Mouse (Mus musculus): ENCODE results near the gene Kifc5b.
"Not testable (repeated sequence)": the region's sequence is repeated elsewhere in the genome, so short reads cannot be mapped to it uniquely, and the experiment has no call there.

Kifc5b gene

DNA sequence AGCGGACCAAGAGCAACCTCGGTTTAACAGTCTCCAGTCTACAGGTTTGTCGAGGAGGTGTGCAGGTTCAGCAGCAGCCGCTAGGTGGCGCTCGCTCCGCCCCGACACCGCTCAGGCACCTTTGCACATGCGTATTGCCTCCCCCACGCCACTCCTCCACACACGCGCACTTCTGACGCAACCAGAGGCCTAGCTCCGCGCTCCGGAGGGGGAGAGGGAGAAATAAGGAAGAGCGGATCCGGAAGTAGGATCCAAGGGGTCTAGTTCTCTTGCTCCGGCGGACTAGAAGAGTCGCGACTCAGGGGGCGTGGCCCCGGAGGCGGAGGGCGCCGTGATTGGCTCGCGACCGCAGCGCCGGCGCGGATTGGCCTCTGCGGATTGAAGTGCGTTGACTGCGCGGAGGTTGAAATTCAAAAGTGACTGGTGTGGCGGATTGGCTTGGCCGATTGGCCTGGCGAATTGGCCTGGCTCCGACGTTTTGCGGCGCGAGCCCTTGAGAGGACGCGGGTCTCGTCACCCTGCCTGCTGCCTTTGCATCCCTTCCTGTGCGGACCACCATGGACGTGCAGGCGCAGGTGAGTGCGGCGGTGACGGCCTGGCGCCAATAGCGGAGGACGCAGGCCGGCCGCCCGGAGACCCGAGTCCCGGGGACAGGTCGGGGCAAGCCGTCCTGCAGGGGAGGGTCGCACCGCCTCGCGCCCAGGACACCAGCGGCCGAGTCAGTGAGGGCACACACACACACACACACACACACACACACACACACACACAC is at the start of gene Kifc5b:
TSS of gene Kifc5b (plus strand) at position 381 of the 772 bp plus-strand sequence.
- DNase-seq = peak; percentile 99

DNA sequence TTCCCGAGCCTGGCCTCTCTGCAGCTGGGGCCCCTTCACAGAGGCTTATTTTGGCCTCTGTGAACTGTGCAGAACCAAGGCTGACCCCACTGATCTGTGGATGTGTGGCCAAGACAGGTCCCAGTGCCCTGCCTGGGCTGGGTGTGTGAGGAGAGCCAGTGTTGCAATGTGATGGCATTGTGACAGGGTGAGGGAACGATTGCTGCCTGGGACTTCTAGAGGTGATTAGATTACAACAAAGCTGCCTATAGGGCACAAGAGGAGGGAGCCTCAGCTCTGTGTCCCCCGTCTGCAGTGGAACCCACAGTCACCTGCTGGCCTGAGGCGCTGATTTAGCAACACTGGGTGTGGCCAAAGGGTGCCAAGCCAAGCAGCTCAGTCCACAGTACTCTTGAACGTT is 48.1 kb upstream of the Kifc5b start:
- DNase-seq = no peak

DNA sequence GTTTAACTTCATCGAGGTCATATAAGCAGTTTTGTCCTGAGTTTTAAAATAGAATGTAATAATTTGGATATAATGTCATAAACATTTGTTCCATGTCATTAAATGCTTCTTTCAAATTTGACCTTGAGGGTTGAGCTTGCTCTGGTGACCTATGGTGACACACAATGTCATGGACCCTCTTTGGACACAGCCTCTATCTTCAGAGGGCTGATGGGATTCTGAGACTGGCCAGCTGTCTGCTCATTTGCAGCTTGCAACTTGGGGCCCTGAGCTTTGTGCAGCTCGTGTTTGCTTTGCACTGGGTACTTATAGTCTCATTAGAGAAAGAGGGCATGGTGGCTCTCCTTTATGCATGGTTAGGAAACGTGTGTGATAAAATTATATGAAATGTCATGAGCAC is 44.0 kb upstream of the Kifc5b start:
- DNase-seq = no peak

DNA sequence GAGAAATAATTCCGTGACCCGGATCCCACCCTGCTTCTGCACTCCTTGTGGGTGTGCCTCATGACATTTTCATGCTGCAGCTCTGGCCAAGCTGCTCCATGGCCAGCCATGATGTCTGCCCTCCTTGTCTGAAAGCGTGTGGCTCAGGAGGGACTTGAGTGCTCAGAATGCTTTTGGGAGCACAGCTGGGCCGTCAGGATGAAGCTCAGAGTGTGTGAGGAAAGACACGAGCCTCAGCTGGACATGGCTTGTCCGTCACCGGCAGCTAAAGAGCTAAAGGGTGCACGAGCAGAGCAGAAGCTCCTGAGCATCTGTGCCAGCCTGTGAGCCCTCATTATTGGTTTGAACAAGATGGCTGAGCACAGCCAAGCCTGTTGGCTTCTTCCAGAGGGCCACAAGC is 43.4 kb upstream of the Kifc5b start:
- DNase-seq = no peak

DNA sequence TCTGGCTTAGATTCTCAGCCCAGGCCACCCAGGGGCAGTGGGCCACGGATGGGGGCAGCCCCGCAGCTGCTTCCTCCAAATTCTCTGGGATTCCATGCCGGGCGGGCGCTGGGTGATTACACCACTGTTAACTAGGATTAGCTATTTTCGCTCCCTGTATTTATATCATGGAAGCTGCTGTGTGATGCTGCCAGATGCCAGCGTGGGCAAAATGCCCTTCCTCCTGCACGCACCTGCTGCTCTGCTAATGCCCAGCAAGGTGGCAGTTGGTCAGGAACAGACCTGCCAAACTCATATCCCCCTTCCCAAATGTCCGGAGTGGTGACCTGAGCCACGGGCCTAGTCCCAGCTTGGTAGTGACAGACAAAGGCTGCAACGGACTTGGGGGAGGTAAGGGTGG is 42.3 kb upstream of the Kifc5b start:
- no peak for DNase-seq

DNA sequence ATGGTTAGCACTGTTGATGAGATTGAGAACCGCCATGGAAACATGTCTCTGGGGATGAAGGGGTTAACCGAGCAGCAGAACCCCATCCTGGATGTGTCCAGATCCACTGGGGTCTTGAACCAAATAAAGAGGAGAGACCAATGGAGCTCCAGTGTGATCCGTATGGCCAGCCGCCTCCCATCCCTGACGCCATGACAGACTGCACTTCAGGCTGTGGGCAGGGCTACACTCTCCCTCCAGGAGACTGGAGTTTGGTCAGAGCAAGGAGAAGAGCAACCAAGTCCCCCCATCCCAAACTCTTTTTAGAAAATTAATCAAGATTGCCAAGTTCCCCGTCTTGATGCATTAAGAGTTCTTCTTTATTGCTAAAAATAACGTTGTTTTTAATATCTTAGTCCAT is 39.0 kb upstream of the Kifc5b start:
- no peak for DNase-seq

DNA sequence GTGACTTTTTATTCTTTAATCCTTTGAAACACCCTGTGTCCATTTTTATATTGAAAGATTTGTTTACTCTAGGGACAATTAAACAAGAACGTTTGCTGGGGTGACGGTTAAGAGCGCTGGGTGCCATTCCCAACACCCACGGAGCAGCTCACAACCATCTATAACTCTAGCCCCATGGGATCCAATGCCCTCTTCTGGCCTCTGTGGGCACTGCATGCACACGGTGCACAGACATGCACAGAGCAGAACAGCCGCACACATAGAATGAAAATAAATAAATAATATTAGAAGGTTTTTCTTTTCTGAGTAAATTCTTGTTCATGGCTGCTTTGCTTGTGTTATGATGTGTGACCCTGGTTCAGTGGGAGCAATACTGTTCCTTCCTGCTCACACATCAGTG is 37.7 kb upstream of the Kifc5b start:
- DNase-seq = peak; percentile 25

DNA sequence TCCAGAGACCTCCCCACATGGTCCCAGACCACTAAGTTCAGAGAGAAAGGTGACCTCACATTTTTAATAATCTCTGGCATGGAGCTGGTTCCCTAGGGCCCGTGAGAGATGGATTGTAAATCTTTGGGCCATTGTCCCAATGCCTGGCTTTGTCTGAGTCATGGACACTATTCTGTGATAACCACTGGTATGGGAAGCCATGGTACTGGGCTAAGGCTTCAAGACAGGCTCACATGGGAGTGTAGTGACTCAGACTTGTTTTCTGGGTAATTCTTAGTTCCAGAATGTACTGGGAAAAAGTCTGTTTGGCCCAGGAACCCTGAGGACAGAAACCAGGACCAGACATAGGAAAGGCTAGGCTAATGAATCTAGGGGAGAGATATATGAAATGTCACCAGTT is 34.2 kb upstream of the Kifc5b start:
- no peak for DNase-seq

DNA sequence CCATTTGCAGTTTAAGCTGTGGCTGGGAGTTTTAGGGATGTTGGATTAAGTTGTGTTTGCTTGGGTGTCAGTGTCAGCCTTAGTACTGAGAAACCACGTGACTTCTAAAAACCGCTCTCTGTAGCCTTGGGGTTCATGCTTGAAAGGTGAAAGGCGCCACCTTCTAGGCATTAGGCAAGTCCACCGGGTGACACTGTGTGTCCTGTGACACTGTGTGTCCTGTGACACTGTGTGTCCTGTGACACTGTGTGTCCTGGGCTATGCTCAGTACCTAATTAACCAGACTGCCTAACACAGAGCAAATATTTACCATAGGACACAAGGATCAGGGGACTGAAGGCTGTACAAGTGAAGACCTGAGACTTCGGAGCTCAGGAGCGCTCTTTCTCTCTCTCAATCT is 33.3 kb upstream of the Kifc5b start:
- no peak for DNase-seq

DNA sequence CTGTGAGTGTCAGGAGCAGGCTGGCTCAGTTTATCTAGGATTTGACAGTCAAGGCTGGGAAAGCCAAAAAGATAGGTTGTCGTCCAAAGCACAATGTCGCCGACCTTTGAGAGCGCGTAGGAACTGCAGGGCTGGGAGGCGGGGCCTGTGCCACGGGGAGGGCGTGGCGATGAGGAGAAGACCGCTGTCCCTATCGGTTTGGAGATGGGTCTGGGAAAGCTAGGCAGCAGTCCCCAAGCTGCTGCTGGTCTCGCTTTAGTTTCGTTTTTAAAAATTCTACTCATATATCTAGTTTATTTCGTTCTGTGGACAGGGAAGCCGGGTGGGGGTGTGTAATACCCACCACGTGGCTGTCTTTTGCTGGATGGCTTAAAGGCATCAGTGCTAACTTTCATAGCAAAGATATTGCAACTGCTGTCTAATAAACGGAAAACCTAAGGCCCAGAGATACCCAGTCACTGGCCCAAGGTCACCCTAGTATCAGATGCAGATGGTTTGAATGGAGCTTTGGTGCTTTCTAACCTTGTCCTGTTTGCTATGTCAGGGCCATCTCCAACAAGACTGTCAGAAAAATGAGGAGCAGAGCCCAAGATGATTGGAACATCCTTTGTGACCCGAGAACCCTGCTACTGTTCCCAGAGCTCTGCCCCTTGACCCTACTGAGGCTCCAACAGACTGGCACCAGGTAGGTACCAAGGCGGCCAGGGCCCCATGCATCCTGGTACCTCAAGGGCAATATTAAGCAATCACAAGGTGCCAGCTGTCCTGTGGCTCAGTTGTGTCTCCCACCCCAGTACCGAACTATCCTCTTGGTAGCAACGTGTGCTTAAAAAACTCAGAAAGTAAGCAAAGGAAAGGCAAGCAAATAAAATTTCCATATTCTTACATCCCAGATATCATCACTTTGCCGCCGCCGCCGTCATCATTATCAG is 31.6 kb upstream of the Kifc5b start:
- DNase-seq = peak; percentile 91

DNA sequence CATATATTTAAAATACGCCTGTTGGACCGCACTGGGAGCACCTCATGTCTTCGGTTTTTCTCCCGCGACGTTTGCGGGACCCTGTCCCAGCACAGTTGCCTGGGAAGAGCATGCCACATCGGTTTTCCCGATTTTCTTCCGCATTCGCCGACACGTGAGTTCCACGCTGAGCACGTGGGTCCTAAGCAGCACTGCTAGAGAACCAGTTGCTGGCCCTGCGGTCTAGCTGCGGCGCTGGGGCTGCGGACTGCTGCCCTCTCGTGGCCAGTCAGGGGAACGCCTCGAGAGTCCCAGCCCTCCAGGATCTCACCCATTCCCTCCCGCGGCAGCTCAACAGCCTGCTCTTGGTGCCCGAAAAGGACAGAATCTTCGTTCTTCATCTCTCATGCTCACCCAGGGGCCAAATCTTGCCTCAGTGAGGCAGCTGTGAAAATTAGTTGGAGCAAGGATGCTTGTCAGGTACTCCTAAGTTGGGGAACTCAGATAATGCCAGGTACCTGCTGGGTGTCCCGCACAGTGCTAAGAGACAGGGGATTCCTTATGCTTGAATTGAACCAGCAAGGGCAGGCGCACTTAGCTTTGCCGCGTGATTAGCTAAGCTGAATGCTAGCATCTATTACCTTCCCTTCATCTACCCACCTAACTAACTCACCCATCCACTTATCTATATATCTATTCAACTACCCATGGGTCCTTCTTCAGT is 30.7 kb upstream of the Kifc5b start:
- DNase-seq = peak; percentile 87

DNA sequence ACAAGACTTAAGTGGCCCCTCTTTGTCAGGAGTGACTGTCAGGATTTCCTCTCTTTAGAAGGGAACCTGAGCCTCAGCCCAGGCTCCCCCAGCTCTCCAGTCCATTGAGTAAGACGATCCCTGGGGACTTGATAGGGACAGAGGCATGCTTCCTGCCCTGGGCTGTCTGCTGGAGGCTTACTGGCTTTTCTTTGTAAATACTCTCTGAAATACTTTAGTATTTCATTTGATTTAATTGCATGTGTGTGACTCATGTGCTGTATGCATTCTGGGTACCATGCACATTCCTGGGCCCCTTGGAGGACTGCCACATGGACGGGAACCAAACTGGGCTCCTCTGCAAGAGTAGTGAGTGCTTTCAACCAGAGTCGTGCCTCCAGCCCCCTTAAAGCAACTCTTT is 29.0 kb upstream of the Kifc5b start:
- no peak for DNase-seq

DNA sequence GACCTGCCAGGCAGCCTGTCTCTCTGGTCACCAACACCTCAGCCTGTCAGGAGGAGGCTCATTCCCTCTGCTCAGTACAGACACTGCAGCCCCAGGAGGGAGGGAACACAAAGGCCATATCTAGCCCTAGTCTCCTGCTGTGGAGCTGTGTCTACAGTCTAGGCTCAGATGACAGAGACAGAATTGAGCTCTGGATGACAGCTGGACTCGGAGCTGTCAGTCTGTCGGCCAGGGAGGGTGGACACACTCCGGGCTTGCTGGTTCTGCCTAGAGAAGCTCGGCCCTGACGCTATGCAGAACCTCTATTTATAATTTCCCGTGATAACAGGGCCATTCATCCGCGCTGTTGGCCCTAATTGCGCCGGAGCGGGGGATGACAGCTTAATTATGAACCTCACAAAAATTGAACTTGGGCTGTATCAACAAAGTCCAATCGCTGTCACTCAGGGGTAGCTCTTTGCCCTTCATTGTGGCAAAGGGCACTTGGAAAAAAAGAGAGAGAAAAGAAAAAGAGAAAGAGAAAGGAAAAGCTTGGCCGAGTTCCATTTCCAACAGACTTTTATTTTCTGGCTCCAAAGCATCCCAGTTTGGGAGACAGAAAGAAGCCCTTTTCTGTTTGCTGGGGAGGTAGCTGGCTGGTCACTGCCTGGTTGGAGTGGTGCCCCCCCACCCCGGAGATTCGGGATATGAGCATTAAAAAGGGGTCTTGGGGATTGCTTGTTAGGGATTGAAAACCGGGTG is 24.1 kb upstream of the Kifc5b start:
- no peak for DNase-seq

DNA sequence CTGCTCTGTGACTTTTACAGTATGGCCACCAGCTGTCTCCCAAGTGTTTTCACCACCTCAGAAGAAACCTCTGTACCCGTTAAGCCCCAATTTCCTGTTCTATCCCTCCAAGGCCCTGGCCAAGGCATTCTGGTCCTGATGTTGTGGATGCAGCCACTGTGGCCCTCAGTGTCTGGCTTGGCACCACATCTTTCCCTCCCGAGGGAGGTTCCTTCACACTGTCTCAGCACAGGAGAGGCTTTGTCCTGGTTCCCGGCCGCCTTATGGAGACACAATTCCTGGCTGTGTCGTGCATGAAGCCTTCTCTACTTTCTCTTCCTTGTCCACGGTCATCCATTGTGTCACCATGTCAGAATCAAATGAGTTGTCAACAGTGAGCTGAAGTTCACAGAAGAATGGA is 23.4 kb upstream of the Kifc5b start:
- no peak for DNase-seq

DNA sequence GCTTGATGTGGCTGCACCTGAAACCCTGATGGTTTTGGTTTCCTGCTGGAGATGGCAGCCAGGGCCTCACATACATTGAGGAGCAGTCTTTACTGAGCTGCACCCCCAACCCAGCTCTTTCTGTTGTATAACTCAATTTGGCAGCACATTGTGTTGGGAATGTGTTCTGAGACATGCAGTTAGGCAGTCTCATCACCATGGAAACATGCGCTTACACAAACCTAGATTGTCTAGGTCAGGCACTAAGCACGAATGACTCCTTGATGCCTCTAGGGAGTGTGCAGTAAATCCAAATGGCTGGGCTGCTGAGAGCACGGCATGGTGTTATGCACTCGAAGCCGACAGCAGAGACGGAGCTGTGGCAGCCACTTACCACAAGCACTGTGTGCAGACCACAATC is 22.5 kb upstream of the Kifc5b start:
- DNase-seq = peak; percentile 19

DNA sequence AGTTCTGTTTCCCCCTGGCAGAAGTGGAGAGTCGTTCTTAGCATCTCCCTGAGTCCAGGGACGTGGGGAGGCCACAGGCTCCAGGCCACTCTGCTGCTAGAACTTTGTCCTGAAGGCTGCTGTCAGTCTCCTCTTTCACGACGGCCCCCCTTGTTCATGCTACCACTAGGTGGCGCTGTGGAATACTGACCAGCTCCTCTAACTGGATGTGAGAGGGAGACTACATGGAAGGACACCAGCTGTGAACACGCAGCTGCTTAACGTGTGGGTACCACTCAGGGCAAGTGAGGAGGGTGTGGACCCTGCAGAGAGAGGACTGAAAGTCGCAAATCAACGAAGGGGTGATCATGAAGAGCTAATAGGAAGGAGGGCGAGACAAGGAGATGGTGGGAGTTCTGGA is 21.3 kb upstream of the Kifc5b start:
- peak; percentile 78 for DNase-seq

DNA sequence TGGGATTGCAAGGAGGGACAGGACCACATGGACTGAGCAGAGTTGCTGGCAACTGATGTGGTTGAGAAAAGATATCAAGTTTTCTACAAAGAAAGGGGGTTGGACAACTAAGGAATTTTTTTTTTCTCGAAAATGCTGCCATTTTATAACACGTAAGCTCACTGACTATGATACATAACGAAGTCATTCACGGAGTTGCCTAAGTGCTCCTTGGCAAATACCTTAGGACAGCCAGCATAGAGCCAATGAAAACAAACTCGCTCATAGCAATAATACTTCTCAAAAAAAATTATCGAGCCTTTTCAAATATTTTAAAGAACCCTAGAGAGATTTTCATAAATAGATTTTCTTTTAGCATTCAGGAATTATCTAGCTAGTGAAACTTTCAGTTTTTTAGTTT is 16.0 kb upstream of the Kifc5b start:
- no peak for DNase-seq

DNA sequence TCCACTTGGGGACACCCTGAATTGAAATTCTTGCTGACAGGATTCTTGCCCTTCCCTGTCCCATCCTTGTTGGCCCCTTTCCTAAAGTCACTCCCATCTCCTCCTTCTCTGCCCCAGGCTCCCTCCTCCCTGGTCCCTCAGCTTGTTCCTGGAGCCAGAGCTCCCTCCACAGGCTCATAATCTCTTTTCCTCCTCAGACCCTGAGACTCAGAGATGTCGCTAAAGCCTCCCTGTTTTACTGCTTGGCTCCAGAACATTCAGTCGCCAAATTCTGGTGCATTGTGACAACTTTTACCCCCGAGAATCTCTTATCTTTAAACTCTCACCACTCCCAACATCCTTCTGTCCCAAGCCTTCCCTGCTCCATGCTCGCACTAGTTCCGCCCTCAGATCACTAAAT is 12.6 kb upstream of the Kifc5b start:
- DNase-seq = no peak

DNA sequence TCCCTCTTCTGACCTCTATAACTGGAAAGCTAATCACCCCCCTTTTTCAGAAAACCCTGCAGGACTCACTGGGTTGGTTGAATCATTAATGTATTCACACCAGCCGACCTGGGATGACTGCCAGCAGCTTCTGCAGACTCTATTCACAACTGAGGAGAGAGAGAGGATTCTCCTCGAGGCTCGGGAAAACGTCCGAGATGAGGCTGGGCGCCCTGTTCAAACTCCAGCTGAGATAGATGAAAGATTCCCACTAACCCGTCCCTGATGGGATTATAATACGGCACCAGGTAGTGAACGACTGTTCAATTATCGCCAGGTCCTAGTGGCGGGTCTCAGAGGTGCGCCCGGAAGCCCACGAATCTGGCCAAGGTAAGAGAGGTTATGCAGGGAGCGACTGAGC is 9.4 kb upstream of the Kifc5b start:
- DNase-seq = not testable (repeated sequence)

DNA sequence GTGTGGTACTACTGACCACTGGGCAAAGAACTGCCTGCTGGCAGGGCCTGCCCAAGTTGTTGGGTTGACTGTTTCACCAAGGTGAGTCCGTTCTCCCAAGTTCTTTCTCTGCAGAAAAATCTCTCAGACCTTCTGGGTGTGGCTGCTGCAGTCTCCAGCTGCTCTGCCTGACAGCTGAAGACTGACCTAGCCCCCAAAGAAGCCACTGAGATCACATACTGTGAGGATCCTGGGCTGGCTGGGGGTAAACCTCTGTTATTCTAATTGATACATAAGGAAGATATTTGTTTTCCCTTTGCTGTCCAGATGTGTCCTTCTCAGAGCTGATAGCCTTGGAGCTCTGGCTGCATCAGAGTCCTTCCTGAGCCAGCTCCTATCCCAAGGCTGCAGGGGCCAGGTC is 1.6 kb upstream of the Kifc5b start:
- no peak for DNase-seq

DNA sequence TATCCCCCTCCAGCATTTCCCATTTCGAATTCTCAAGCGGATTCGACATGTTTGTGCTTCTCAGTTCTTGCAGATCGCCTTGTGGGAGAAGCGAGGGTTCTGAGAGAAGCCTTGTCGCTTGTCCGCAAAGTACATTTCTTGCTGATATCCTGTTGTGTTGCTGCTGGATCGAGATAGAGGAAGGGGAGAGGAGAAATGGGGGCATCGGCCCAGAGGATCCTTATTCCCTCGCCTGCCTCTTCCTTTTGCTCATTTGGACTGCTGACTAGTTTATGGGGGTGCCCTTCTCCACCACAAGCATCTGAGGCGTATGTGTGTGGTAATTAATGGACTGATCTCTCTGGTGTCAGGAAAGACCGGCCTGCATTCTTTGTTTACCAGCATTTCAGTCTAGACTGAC is 669 bp downstream of the Kifc5b start:
- not testable (repeated sequence) for DNase-seq

DNA sequence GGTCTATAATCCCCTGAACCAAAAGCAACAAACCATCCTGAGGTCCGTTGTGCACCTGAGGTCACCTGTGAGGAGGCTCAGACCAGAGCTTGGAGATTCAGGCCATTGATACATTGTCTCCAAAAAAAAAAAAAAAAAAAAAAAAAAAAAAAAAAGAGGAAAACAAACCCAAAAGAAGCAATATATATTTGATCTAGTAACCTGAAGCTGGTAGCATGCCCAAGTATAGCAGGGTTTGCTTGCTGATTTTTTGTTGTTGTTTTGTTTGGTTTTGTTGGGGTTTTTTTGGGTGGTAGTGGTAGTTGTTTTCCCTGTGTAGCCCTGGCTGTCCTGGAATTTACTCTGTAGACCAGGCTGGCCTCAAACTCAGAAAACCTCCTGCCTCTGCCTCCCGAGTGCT is 1.5 kb downstream of the Kifc5b start:
- no peak for DNase-seq

DNA sequence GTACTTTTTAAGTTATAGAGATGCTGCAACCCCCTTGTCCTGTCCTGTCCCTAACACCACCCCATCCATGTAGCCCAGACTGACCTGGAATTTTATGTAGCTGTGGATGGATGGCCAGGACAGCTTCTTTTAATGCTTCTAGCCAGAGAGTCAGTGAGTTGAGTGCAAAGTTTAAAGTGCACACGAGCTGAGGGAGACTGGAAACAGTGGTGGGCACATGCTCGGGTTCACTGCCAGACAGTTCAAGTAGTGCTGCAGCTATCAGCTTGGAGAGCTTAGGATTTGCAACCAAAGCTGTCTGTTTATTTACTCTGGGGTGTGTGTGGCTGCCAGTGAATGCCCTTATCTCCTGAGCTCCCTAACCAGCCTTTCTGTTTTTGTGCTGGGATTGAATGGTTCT is 2.6 kb downstream of the Kifc5b start:
- DNase-seq = not testable (repeated sequence)
